In genomic region chr17:5596490-5596889, GRCm38 (mm10) we compare ENCODE assay signal across 14 mouse cellular contexts.
DNase-seq lines count a peak whose midpoint lies in the region; ATAC-seq and TF ChIP-seq lines count a peak whose summit lies in the region.
"Had no signal": no experiment of that assay in that cellular context is flagged by ENCODE, and none has a peak within 500 bp of the region (broad histone marks: within the 10 kb centered on the region; RNA-seq: fewer than 3 reads in every experiment).

No protein-coding gene starts in this region.

- no peak for TF ChIP-seq CTCF in bone marrow macrophage, adult 2 months (IDR thresholded peaks at IDR 0.05; ENCODE audit: low read depth, low read length)
- TF ChIP-seq CTCF in intestine, postnatal 0 days (IDR thresholded peaks at IDR 0.05; ENCODE audit: low read depth) = no peak

- peak; percentile 50; the same call in 1 of the 2 replicates for ATAC-seq in heart, embryonic 14.5 days (ENCODE audit: insufficient number of reproducible peaks, insufficient read depth, low FRiP score, low read depth)
- ATAC-seq in intestine, postnatal 0 days = no peak
- ATAC-seq: forebrain, embryonic 15.5 days; inflammation-experienced regulatory T-cells, adult 6 months had no signal

- H3K9me3 ChIP-seq in heart, embryonic 14.5 days (ENCODE audit: control insufficient read depth, low read length) = no peaks in the 10 kb centered on the region
- no peaks in the 10 kb centered on the region for H3K9me3 ChIP-seq in intestine, postnatal 0 days (ENCODE audit: control insufficient read depth)
- H3K9me3 ChIP-seq: embryonic facial prominence, embryonic 15.5 days; forebrain, embryonic 15.5 days; heart, embryonic 13.5 days; limb, embryonic 13.5 days had no signal

- no peak overlapping the region for H3K4me3 ChIP-seq in bone marrow macrophage, adult 2 months (ENCODE audit: insufficient read depth, low read length)
- no peak overlapping the region for H3K4me3 ChIP-seq in heart, embryonic 14.5 days (ENCODE audit: control insufficient read depth in 1 of 2, insufficient read depth in 1 of 2, low read depth in 1 of 2, low read length in 2 of 2)
- no peak overlapping the region for H3K4me3 ChIP-seq in intestine, postnatal 0 days (ENCODE audit: low read depth, low read length)
- H3K4me3 ChIP-seq: embryonic facial prominence, embryonic 15.5 days; forebrain, embryonic 15.5 days; heart, embryonic 13.5 days; limb, embryonic 13.5 days had no signal

- H3K4me1 ChIP-seq in bone marrow macrophage, adult 2 months (ENCODE audit: control insufficient read depth, insufficient read depth, low read length) = peaks cover 51% of the 10 kb centered on the region
- peaks cover 0 to 2% of the 10 kb centered on the region in 2 experiments; a peak in 1 of 4 replicates for H3K4me1 ChIP-seq in heart, embryonic 14.5 days (ENCODE audit: control insufficient read depth in 2 of 2, insufficient read depth in 2 of 2, low read length in 2 of 2)
- H3K4me1 ChIP-seq in intestine, postnatal 0 days (replicated peaks; ENCODE audit: control insufficient read depth, insufficient read depth, low read length) = no peaks in the 10 kb centered on the region
- H3K4me1 ChIP-seq: forebrain, embryonic 15.5 days had no signal

- H3K36me3 ChIP-seq in heart, embryonic 14.5 days (ENCODE audit: control insufficient read depth, insufficient read depth, low read length) = no peaks in the 10 kb centered on the region
- H3K36me3 ChIP-seq in intestine, postnatal 0 days (ENCODE audit: control insufficient read depth, insufficient read depth) = no peaks in the 10 kb centered on the region
- H3K36me3 ChIP-seq: embryonic facial prominence, embryonic 15.5 days; forebrain, embryonic 15.5 days; heart, embryonic 13.5 days; limb, embryonic 13.5 days had no signal

- H3K27ac ChIP-seq in bone marrow macrophage, adult 2 months (ENCODE audit: insufficient read depth, low read depth, low read length) = peak overlapping the region; percentile 55
- peak overlapping the region in 1 of 2 experiments; percentile 9; a peak in 1 of 4 replicates for H3K27ac ChIP-seq in heart, embryonic 14.5 days (replicated peaks in 1 of 2; ENCODE audit: control insufficient read depth in 1 of 2, insufficient read depth in 1 of 2, low read depth in 2 of 2, low read length in 2 of 2)
- no peak overlapping the region for H3K27ac ChIP-seq in intestine, postnatal 0 days (ENCODE audit: low read depth, low read length)
- H3K27ac ChIP-seq: embryonic facial prominence, embryonic 15.5 days; forebrain, embryonic 15.5 days; heart, embryonic 13.5 days; limb, embryonic 13.5 days had no signal

- H3K4me2 ChIP-seq in heart, embryonic 14.5 days (ENCODE audit: low read length) = no peak overlapping the region
- H3K4me2 ChIP-seq in intestine, postnatal 0 days (replicated peaks; ENCODE audit: low read depth) = no peak overlapping the region
- H3K4me2 ChIP-seq: embryonic facial prominence, embryonic 15.5 days; forebrain, embryonic 15.5 days; heart, embryonic 13.5 days; limb, embryonic 13.5 days had no signal

- DNase-seq in heart, adult 18-20 months = peak; percentile 45 to 61
- no peak for DNase-seq in heart, adult 8-10 months (ENCODE audit: low spot score)
- DNase-seq in kidney, postnatal 10 days = peak; percentile 71
- DNase-seq in layer of hippocampus, postnatal 25 days (ENCODE audit: extremely low spot score in 1 of 2, low spot score in 1 of 2) = no peak
- DNase-seq: cerebellum, postnatal 25 days; layer of hippocampus, postnatal 36 days had no signal

- TF ChIP-seq POLR2A in bone marrow macrophage, adult 2 months (IDR thresholded peaks at IDR 0.05; ENCODE audit: borderline replicate concordance, low read depth, low read length) = no peak

- H3K27me3 ChIP-seq in heart, embryonic 14.5 days (ENCODE audit: control insufficient read depth, insufficient read depth, low read length) = no peaks in the 10 kb centered on the region
- H3K27me3 ChIP-seq in intestine, postnatal 0 days (replicated peaks; ENCODE audit: control insufficient read depth, insufficient read depth, low read length) = no peaks in the 10 kb centered on the region
- H3K27me3 ChIP-seq: embryonic facial prominence, embryonic 15.5 days; forebrain, embryonic 15.5 days; heart, embryonic 13.5 days; limb, embryonic 13.5 days had no signal

- 28% methylated on average over 3 of the region's 3 CpGs for WGBS in heart, embryonic 14.5 days
- WGBS in intestine, postnatal 0 days = 41% methylated on average over 3 of the region's 3 CpGs

- H3K9ac ChIP-seq in heart, embryonic 14.5 days (ENCODE audit: low read length) = no peak overlapping the region
- H3K9ac ChIP-seq in intestine, postnatal 0 days (ENCODE audit: low read depth, low read length) = no peak overlapping the region
- H3K9ac ChIP-seq: embryonic facial prominence, embryonic 15.5 days; forebrain, embryonic 15.5 days; heart, embryonic 13.5 days; limb, embryonic 13.5 days had no signal

Comparison
In these comparisons a context has a peak if more than half of its experiments do, and no peak if none do; other contexts are left out.
1. DNase-seq: peak in heart, adult 18-20 months (2 of 2) and kidney, postnatal 10 days (single experiment); none in heart, adult 8-10 months (single experiment) and layer of hippocampus, postnatal 25 days (0 of 2).